15 mouse cellular contexts compared by ENCODE assay signal in genomic region chr11:16735083-16735644, GRCm38 (mm10). TPM values are rescaled to one million over a fixed set of nuclear protein-coding genes. Genes with fewer than 3 reads are reported as not detected.
"Had no signal": no experiment of that assay in that cellular context is flagged by ENCODE, and none has a peak within 500 bp of the region (broad histone marks: within the 10 kb centered on the region; RNA-seq: fewer than 3 reads in every experiment).

No protein-coding gene starts in this region.

- H3K4me1 ChIP-seq: limb, embryonic 10.5 days; limb, embryonic 13.5 days; liver, embryonic 13.5 days had no signal

- H3K4me2 ChIP-seq: limb, embryonic 13.5 days; liver, embryonic 13.5 days; midbrain, embryonic 11.5 days had no signal

- H3K27me3 ChIP-seq: limb, embryonic 13.5 days; liver, embryonic 13.5 days had no signal

- H3K9me3 ChIP-seq: limb, embryonic 10.5 days; limb, embryonic 13.5 days; liver, embryonic 13.5 days had no signal

- H3K36me3 ChIP-seq: limb, embryonic 10.5 days; limb, embryonic 13.5 days; liver, embryonic 13.5 days had no signal

- H3K4me3 ChIP-seq: layer of hippocampus, adult 2 months; limb, embryonic 10.5 days; limb, embryonic 13.5 days; liver, embryonic 13.5 days had no signal

- DNase-seq: kidney, postnatal 25 days; layer of hippocampus, adult 9-11 months; liver, embryonic 13.5 days; lung, adult 2 months; lung, postnatal 14 days; lung, postnatal 4 days; midbrain, embryonic 14.5 days; thymus, postnatal 25 days had no signal

- H3K27ac ChIP-seq: kidney, postnatal 0 days; layer of hippocampus, adult 2 months; limb, embryonic 10.5 days; limb, embryonic 13.5 days; liver, embryonic 13.5 days had no signal

- H3K9ac ChIP-seq: limb, embryonic 13.5 days; liver, embryonic 13.5 days had no signal

RNA-seq across cellular contexts. Expression of gene Egfr, which starts 16.8 kb away (rescaled TPM):
- total RNA-seq: megakaryocyte progenitor cell, adult 5-6 weeks; megakaryocyte-erythroid progenitor cell, adult 5-6 weeks had no signal
